Mouse (Mus musculus) left cerebral cortex, adult 18-20 months (tissue): ENCODE data around the gene Gdf11. TPM values are rescaled to one million over a fixed set of nuclear protein-coding genes. Genes with fewer than 3 reads are reported as not detected.

Source experiments
- DNase-seq, 2 experiments: peaks; one replicate each; pipeline ENCODE4 v3.0.0; 2021 to 2022; ENCODE audit warnings: low spot score in 2 of 2, mixed read lengths in 1 of 2
- total RNA-seq, 2 experiments: library from RNA; stranded (reverse); gene quantifications; 2 replicates each; pipeline ENCODE4 v1.2.3; 2021

Gdf11 gene
- total RNA-seq, 2 experiments from 2014 or later: 12.5 to 15.2 TPM

GRCm38 (mm10) chr10:128837400-128837799, 54.1 kb downstream of the Gdf11 start:
- DNase-seq: no peak

Other genes with a start within 250 kb of the Gdf11 start
- 10 to 100 TPM; 12.8 to 17.6 TPM for gene Ikzf4, start 245.7 kb downstream of the Gdf11 start, total RNA-seq
- gene Suox, start 217.6 kb downstream of the Gdf11 start, total RNA-seq: 10 to 100 TPM; 12.2 to 12.4 TPM
- 100 to 1,000 TPM; 131 to 136 TPM for gene Rab5b, start 195.5 kb downstream of the Gdf11 start, total RNA-seq
- under 1 TPM; 0.54 to 0.88 TPM for gene Pmel, start 187.5 kb downstream of the Gdf11 start, total RNA-seq
- gene Cdk2, start 186.7 kb downstream of the Gdf11 start, total RNA-seq: 1 to 10 TPM; 1.4 to 2.6 TPM
- gene Dgka, start 146.9 kb downstream of the Gdf11 start, total RNA-seq: 1 to 10 TPM; 8.2 to 8.5 TPM
- gene Pym1, start 143.8 kb downstream of the Gdf11 start, total RNA-seq: 10 to 100 TPM; 25.0 to 25.7 TPM
- gene Mmp19, start 100.8 kb downstream of the Gdf11 start, total RNA-seq: under 1 TPM; 0.63 to 0.66 TPM
- gene Dnajc14, start 87.7 kb downstream of the Gdf11 start, total RNA-seq: 10 to 100 TPM; 64.6 to 67.0 TPM
- 1 to 10 TPM; 6.9 to 7.1 TPM for gene Tmem198b, start 87.3 kb downstream of the Gdf11 start, total RNA-seq
- 10 to 100 TPM; 39.5 to 39.6 TPM for gene Sarnp, start 74.4 kb downstream of the Gdf11 start, total RNA-seq
- 1 to 10 TPM; 8.0 to 8.6 TPM for gene Ormdl2, start 70.1 kb downstream of the Gdf11 start, total RNA-seq
- gene Cd63, start 9.3 kb upstream of the Gdf11 start, total RNA-seq: 10 to 100 TPM; 69.1 to 71.4 TPM
- 1 to 10 TPM; 3.6 to 7.6 TPM for gene Rdh5, start 31.2 kb upstream of the Gdf11 start, total RNA-seq
- 10 to 100 TPM; 79.8 to 82.3 TPM for gene Bloc1s1, start 32.3 kb upstream of the Gdf11 start, total RNA-seq
- 10 to 100 TPM; 13.5 TPM for gene Itga7, start 42.1 kb upstream of the Gdf11 start, total RNA-seq
- not detected for gene Mettl7b, start 69.3 kb upstream of the Gdf11 start, total RNA-seq
- gene Olfr9, start 97.7 kb upstream of the Gdf11 start, total RNA-seq: not detected
- gene Olfr763, start 119.1 kb upstream of the Gdf11 start, total RNA-seq: not detected
- gene Olfr764-ps1, start 148.2 kb upstream of the Gdf11 start, total RNA-seq: not detected
- not detected for gene Olfr765, start 158.3 kb upstream of the Gdf11 start, total RNA-seq
- gene Olfr766-ps1, start 177.3 kb upstream of the Gdf11 start, total RNA-seq: not detected
- gene Olfr767, start 191.2 kb upstream of the Gdf11 start, total RNA-seq: not detected
- not detected for gene Olfr768, start 207.7 kb upstream of the Gdf11 start, total RNA-seq
- not detected for gene Olfr769, start 226.1 kb upstream of the Gdf11 start, total RNA-seq
- gene Olfr770, start 247.3 kb upstream of the Gdf11 start, total RNA-seq: not detected